Mouse (Mus musculus) cortical plate, adult 2 months (tissue): Measurements from ENCODE around the gene Tnni2.

ENCODE experiments used
- CTCF ChIP-seq: fragments of 200-500 bp; IDR thresholded peaks from 2 replicates; pipeline ENCODE4 v1.5.1; 2011; ENCODE audit warnings: mild to moderate bottlenecking, control low read depth, low read length; ENCODE audit not compliant: insufficient read depth; ENCODE audit errors: extremely low read depth
- POLR2A ChIP-seq: fragments of 200-500 bp; IDR thresholded peaks from 2 replicates; pipeline ENCODE4 v1.6.1; 2011; ENCODE audit warnings: mild to moderate bottlenecking, low read length, control low read depth; ENCODE audit not compliant: insufficient read depth; ENCODE audit errors: extremely low read depth

- TF ChIP-seq CTCF, result no peak
- TF ChIP-seq POLR2A, result no peak
These were observed 40.6 kb downstream of the Tnni2 start for GRCm38 (mm10) chr7:142482256-142482609.
